ENCODE assay signal across 10 mouse cellular contexts in genomic region chr16:26314815-26315214, GRCm38 (mm10). TPM values are rescaled to one million over a fixed set of nuclear protein-coding genes. Genes with fewer than 3 reads are reported as not detected.
DNase-seq lines count a peak whose midpoint lies in the region; ATAC-seq and TF ChIP-seq lines count a peak whose summit lies in the region.
"Had no signal": no experiment of that assay in that cellular context is flagged by ENCODE, and none has a peak within 500 bp of the region (broad histone marks: within the 10 kb centered on the region; RNA-seq: fewer than 3 reads in every experiment).

No protein-coding gene starts in this region.

- no peaks in the 10 kb centered on the region for H3K4me1 ChIP-seq in forebrain, embryonic 15.5 days
- no peaks in the 10 kb centered on the region for H3K4me1 ChIP-seq in forebrain, embryonic 10.5 days
- no peaks in the 10 kb centered on the region for H3K4me1 ChIP-seq in midbrain, postnatal 0 days (ENCODE audit: insufficient read depth, low read length)
- no peaks in the 10 kb centered on the region for H3K4me1 ChIP-seq in midbrain, embryonic 13.5 days (replicated peaks)
- H3K4me1 ChIP-seq in heart, embryonic 11.5 days (ENCODE audit: control insufficient read depth, insufficient read depth, low read length): no peaks in the 10 kb centered on the region
- H3K4me1 ChIP-seq: limb, embryonic 10.5 days had no signal

- ATAC-seq in forebrain, embryonic 15.5 days (replicated peaks): peak; percentile 75
- ATAC-seq in midbrain, postnatal 0 days (ENCODE audit: low FRiP score): no peak
- no peak for ATAC-seq in midbrain, embryonic 13.5 days
- no peak for ATAC-seq in CD4-positive, CD25-positive, alpha-beta regulatory T cell, adult 4 months
- ATAC-seq in heart, embryonic 11.5 days (replicated peaks; ENCODE audit: insufficient number of reproducible peaks, low FRiP score, low TSS enrichment): no peak

- H3K9me3 ChIP-seq in forebrain, embryonic 15.5 days: no peaks in the 10 kb centered on the region
- no peaks in the 10 kb centered on the region for H3K9me3 ChIP-seq in forebrain, embryonic 10.5 days
- H3K9me3 ChIP-seq in midbrain, postnatal 0 days (ENCODE audit: low read length): no peaks in the 10 kb centered on the region
- no peaks in the 10 kb centered on the region for H3K9me3 ChIP-seq in midbrain, embryonic 13.5 days
- no peaks in the 10 kb centered on the region for H3K9me3 ChIP-seq in heart, embryonic 11.5 days (replicated peaks; ENCODE audit: control insufficient read depth, low read length)
- H3K9me3 ChIP-seq: limb, embryonic 10.5 days had no signal

- no peak overlapping the region for H3K4me3 ChIP-seq in forebrain, embryonic 15.5 days
- no peak overlapping the region for H3K4me3 ChIP-seq in forebrain, embryonic 10.5 days
- H3K4me3 ChIP-seq in midbrain, postnatal 0 days (ENCODE audit: low read depth, low read length): no peak overlapping the region
- no peak overlapping the region for H3K4me3 ChIP-seq in midbrain, embryonic 13.5 days (replicated peaks)
- 0 out of 2 replicates have a peak overlapping the region, but pooled peaks have one; percentile 11 for H3K4me3 ChIP-seq in left cerebral cortex, adult 2 months
- H3K4me3 ChIP-seq in gastrocnemius, adult 2 months: no peak overlapping the region
- no peak overlapping the region for H3K4me3 ChIP-seq in heart, embryonic 11.5 days (ENCODE audit: low read depth, low read length)
- H3K4me3 ChIP-seq: limb, embryonic 10.5 days had no signal

- WGBS in forebrain, embryonic 15.5 days: 57% methylated on average over 13 of the region's 13 CpGs
- whole genome bisulfite sequencing in forebrain, embryonic 10.5 days: 89% methylated on average over 13 of the region's 13 CpGs
- WGBS in midbrain, postnatal 0 days: 74% methylated on average over 13 of the region's 13 CpGs
- 84% methylated on average over 13 of the region's 13 CpGs for WGBS in midbrain, embryonic 13.5 days
- 53% methylated on average over 13 of the region's 13 CpGs for WGBS in heart, embryonic 11.5 days (ENCODE audit: insufficient replicate concordance)

- DNase-seq in forebrain, embryonic 10.5 days (ENCODE audit: extremely low spot score, low spot score): no peak
- DNase-seq in midbrain, postnatal 0 days (ENCODE audit: low spot score): peak; percentile 9
- peak in 1 of 2 experiments; percentile 14 for DNase-seq in left cerebral cortex, adult 2 months (ENCODE audit: extremely low spot score in 1 of 2, low spot score in 2 of 2)
- DNase-seq in gastrocnemius, adult 2 months: no peak
- DNase-seq: cerebellum, adult 2 months had no signal

- no peaks in the 10 kb centered on the region for H3K36me3 ChIP-seq in forebrain, embryonic 15.5 days
- no peaks in the 10 kb centered on the region for H3K36me3 ChIP-seq in forebrain, embryonic 10.5 days (replicated peaks)
- H3K36me3 ChIP-seq in midbrain, postnatal 0 days (ENCODE audit: insufficient read depth, low read length): no peaks in the 10 kb centered on the region
- no peaks in the 10 kb centered on the region for H3K36me3 ChIP-seq in midbrain, embryonic 13.5 days
- H3K36me3 ChIP-seq in heart, embryonic 11.5 days (ENCODE audit: control insufficient read depth, insufficient read depth, low read length): no peaks in the 10 kb centered on the region
- H3K36me3 ChIP-seq: limb, embryonic 10.5 days had no signal

- TF ChIP-seq CTCF in midbrain, postnatal 0 days (IDR thresholded peaks at IDR 0.05): no peak
- TF ChIP-seq CTCF in left cerebral cortex, adult 2 months (IDR thresholded peaks at IDR 0.05): no peak
- TF ChIP-seq CTCF in gastrocnemius, adult 2 months (IDR thresholded peaks at IDR 0.05): no peak

- no peaks in the 10 kb centered on the region for H3K27me3 ChIP-seq in forebrain, embryonic 15.5 days
- no peaks in the 10 kb centered on the region for H3K27me3 ChIP-seq in forebrain, embryonic 10.5 days (ENCODE audit: poor library complexity, severe bottlenecking)
- H3K27me3 ChIP-seq in midbrain, postnatal 0 days (ENCODE audit: insufficient read depth, low read length): no peaks in the 10 kb centered on the region
- H3K27me3 ChIP-seq in midbrain, embryonic 13.5 days: no peaks in the 10 kb centered on the region
- no peaks in the 10 kb centered on the region for H3K27me3 ChIP-seq in heart, embryonic 11.5 days (ENCODE audit: control insufficient read depth, insufficient read depth, low read length)

- intact Hi-C loops in left cerebral cortex, adult 2 months (cut with DNase I): no loop called here
- intact Hi-C loops in gastrocnemius, adult 2 months (cut with DNase I): no loop called here

- H3K9ac ChIP-seq in forebrain, embryonic 15.5 days (replicated peaks): no peak overlapping the region
- H3K9ac ChIP-seq in midbrain, postnatal 0 days (replicated peaks; ENCODE audit: low read length, poor library complexity, severe bottlenecking): no peak overlapping the region
- H3K9ac ChIP-seq in midbrain, embryonic 13.5 days (replicated peaks): no peak overlapping the region
- no peak overlapping the region for H3K9ac ChIP-seq in heart, embryonic 11.5 days (ENCODE audit: low read depth, low read length)

- no peak overlapping the region for H3K27ac ChIP-seq in forebrain, embryonic 15.5 days (replicated peaks)
- no peak overlapping the region for H3K27ac ChIP-seq in forebrain, embryonic 10.5 days
- H3K27ac ChIP-seq in midbrain, postnatal 0 days (ENCODE audit: low read depth, low read length): no peak overlapping the region
- no peak overlapping the region for H3K27ac ChIP-seq in midbrain, embryonic 13.5 days
- no peak overlapping the region for H3K27ac ChIP-seq in left cerebral cortex, adult 2 months
- H3K27ac ChIP-seq in gastrocnemius, adult 2 months: no peak overlapping the region
- no peak overlapping the region for H3K27ac ChIP-seq in heart, embryonic 11.5 days (ENCODE audit: low read depth, low read length)
- H3K27ac ChIP-seq: limb, embryonic 10.5 days had no signal

- no peak overlapping the region for H3K4me2 ChIP-seq in forebrain, embryonic 15.5 days (replicated peaks)
- no peak overlapping the region for H3K4me2 ChIP-seq in midbrain, postnatal 0 days (ENCODE audit: low read depth, low read length, poor library complexity, severe bottlenecking)
- H3K4me2 ChIP-seq in midbrain, embryonic 13.5 days (replicated peaks): no peak overlapping the region
- H3K4me2 ChIP-seq in heart, embryonic 11.5 days: no peak overlapping the region

RNA-seq across cellular contexts. Expression of gene Cldn1, which starts 56.8 kb away (rescaled TPM):
- polyA plus RNA-seq in forebrain, embryonic 15.5 days (2015; fragmentation: Nextera tagmentation; extraction: Ambion mirVana): 2.2 and 5.2 TPM in 2 replicates
- polyA plus RNA-seq in forebrain, embryonic 10.5 days (2016; fragmentation: Nextera tagmentation; extraction: Ambion mirVana): 1.7 and 2.0 TPM in 2 replicates
- total RNA-seq in midbrain, postnatal 0 days (2014; rRNA removed): 3.6 and 6.4 TPM in 2 replicates
- polyA plus RNA-seq in midbrain, postnatal 0 days (2015; fragmentation: Nextera tagmentation; extraction: Ambion mirVana): 1.6 and 2.1 TPM in 2 replicates
- 2.1 and 3.2 TPM in 2 replicates for polyA plus RNA-seq in midbrain, embryonic 13.5 days (2015; fragmentation: Nextera tagmentation; extraction: Ambion mirVana)
- total RNA-seq in left cerebral cortex, adult 2 months (2021): 1 to 10 TPM; 2.1 to 2.2 TPM
- total RNA-seq in gastrocnemius, adult 2 months (2021): 1 to 10 TPM; 1.5 to 1.6 TPM
- polyA plus RNA-seq in CD4-positive, CD25-positive, alpha-beta regulatory T cell, adult 4 months (2017; shearing (Covaris generic)): not detected
- 1.4 and 2.0 TPM in 2 replicates for polyA plus RNA-seq in heart, embryonic 11.5 days (2014; fragmentation: Nextera tagmentation; extraction: Ambion mirVana)
